Mouse (Mus musculus): ENCODE results near the gene Hist1h2bf. TPM values are rescaled to one million over a fixed set of nuclear protein-coding genes. Genes with fewer than 3 reads are reported as not detected.

The Hist1h2bf gene
- polyA plus RNA-seq, 1 experiment from 2014 or later, result 3.2 TPM

GRCm38 (mm10) chr13:23620056-23620732 is 46.2 kb upstream of the Hist1h2bf start:
- Histone ChIP-seq H3K9ac (ENCODE audit: low read length) (peak overlapping the region; percentile 59), H3K36me3 (ENCODE audit: control insufficient read depth, insufficient read depth, low read length) (no peaks in the 10 kb centered on the region), H3K9me3 (ENCODE audit: control insufficient read depth, low read length) (no peaks in the 10 kb centered on the region), H3K27ac (replicated peaks) (peak overlapping the region; percentile 92), H3K4me3 (ENCODE audit: low read depth, low read length) (peak overlapping the region; percentile 59), H3K4me2 (replicated peaks; ENCODE audit: low read depth) (peak overlapping the region; percentile 67), H3K4me1 (replicated peaks; ENCODE audit: control insufficient read depth, insufficient read depth) (no peaks in the 10 kb centered on the region), H3K27me3 (ENCODE audit: control insufficient read depth, insufficient read depth, low read length) (no peaks in the 10 kb centered on the region)
- DNase-seq (ENCODE audit: low spot score), result no peak
- WGBS, result 44% methylated on average over 12 of the region's 12 CpGs
- no peak for ATAC-seq (ENCODE audit: low FRiP score, low TSS enrichment)
- no peak for TF ChIP-seq EP300 (optimal IDR thresholded peaks at IDR 0.05)
- TF ChIP-seq CTCF (IDR thresholded peaks at IDR 0.05; ENCODE audit: low read depth), result no peak

- no peaks in the 10 kb centered on the region for H3K36me3 ChIP-seq (ENCODE audit: control insufficient read depth, insufficient read depth, low read length)
- ATAC-seq (ENCODE audit: low FRiP score, low TSS enrichment), result no peak
- no peaks in the 10 kb centered on the region for H3K9me3 ChIP-seq (ENCODE audit: control insufficient read depth, low read length)
- no peaks in the 10 kb centered on the region for H3K27me3 ChIP-seq (ENCODE audit: control insufficient read depth, insufficient read depth, low read length)
- H3K4me3 ChIP-seq (ENCODE audit: low read depth, low read length), result no peak overlapping the region
- H3K4me2 ChIP-seq (replicated peaks; ENCODE audit: low read depth), result no peak overlapping the region
- H3K4me1 ChIP-seq (replicated peaks; ENCODE audit: control insufficient read depth, insufficient read depth), result no peaks in the 10 kb centered on the region
- no peak overlapping the region for H3K9ac ChIP-seq (ENCODE audit: low read length)
- no peak overlapping the region for H3K27ac ChIP-seq (replicated peaks)
- WGBS, result 89% methylated on average over 3 of the region's 3 CpGs
- no peak for TF ChIP-seq EP300 (optimal IDR thresholded peaks at IDR 0.05)
- no peak for TF ChIP-seq CTCF (IDR thresholded peaks at IDR 0.05; ENCODE audit: low read depth)
- DNase-seq (ENCODE audit: low spot score), result no peak
These were observed 37.6 kb upstream of the Hist1h2bf start for GRCm38 (mm10) chr13:23611638-23612037.

- Histone ChIP-seq H3K36me3 (ENCODE audit: control insufficient read depth, insufficient read depth, low read length) (no peaks in the 10 kb centered on the region), H3K27me3 (ENCODE audit: control insufficient read depth, insufficient read depth, low read length) (no peaks in the 10 kb centered on the region), H3K9ac (ENCODE audit: low read length) (no peak overlapping the region), H3K4me2 (replicated peaks; ENCODE audit: low read depth) (no peak overlapping the region), H3K4me3 (ENCODE audit: low read depth, low read length) (no peak overlapping the region), H3K9me3 (ENCODE audit: control insufficient read depth, low read length) (no peaks in the 10 kb centered on the region), H3K4me1 (replicated peaks; ENCODE audit: control insufficient read depth, insufficient read depth) (no peaks in the 10 kb centered on the region), H3K27ac (replicated peaks) (no peak overlapping the region)
- ATAC-seq (ENCODE audit: low FRiP score, low TSS enrichment) (no peak), DNase-seq (ENCODE audit: low spot score) (no peak)
- TF ChIP-seq EP300 (optimal IDR thresholded peaks at IDR 0.05), result no peak
- no peak for TF ChIP-seq CTCF (IDR thresholded peaks at IDR 0.05; ENCODE audit: low read depth)
- WGBS, result 69% methylated on average over 2 of the region's 2 CpGs
These were observed 36.4 kb upstream of the Hist1h2bf start for GRCm38 (mm10) chr13:23610393-23610792.

- no peak overlapping the region for H3K9ac ChIP-seq (ENCODE audit: low read length)
- no peaks in the 10 kb centered on the region for H3K27me3 ChIP-seq (ENCODE audit: control insufficient read depth, insufficient read depth, low read length)
- no peak overlapping the region for H3K4me3 ChIP-seq (ENCODE audit: low read depth, low read length)
- DNase-seq (ENCODE audit: low spot score) (no peak), ATAC-seq (ENCODE audit: low FRiP score, low TSS enrichment) (no peak)
- no peak overlapping the region for H3K4me2 ChIP-seq (replicated peaks; ENCODE audit: low read depth)
- H3K9me3 ChIP-seq (ENCODE audit: control insufficient read depth, low read length), result no peaks in the 10 kb centered on the region
- no peaks in the 10 kb centered on the region for H3K36me3 ChIP-seq (ENCODE audit: control insufficient read depth, insufficient read depth, low read length)
- no peaks in the 10 kb centered on the region for H3K4me1 ChIP-seq (replicated peaks; ENCODE audit: control insufficient read depth, insufficient read depth)
- no peak for TF ChIP-seq EP300 (optimal IDR thresholded peaks at IDR 0.05)
- TF ChIP-seq CTCF (IDR thresholded peaks at IDR 0.05; ENCODE audit: low read depth), result no peak
- H3K27ac ChIP-seq (replicated peaks), result no peak overlapping the region
These were observed 35.8 kb upstream of the Hist1h2bf start for GRCm38 (mm10) chr13:23609844-23610243.

- no peaks in the 10 kb centered on the region for H3K27me3 ChIP-seq (ENCODE audit: control insufficient read depth, insufficient read depth, low read length)
- H3K27ac ChIP-seq (replicated peaks), result no peak overlapping the region
- H3K36me3 ChIP-seq (ENCODE audit: control insufficient read depth, insufficient read depth, low read length), result no peaks in the 10 kb centered on the region
- ATAC-seq (ENCODE audit: low FRiP score, low TSS enrichment) (no peak), DNase-seq (ENCODE audit: low spot score) (no peak)
- 77% methylated on average over 4 of the region's 4 CpGs for WGBS
- TF ChIP-seq CTCF (IDR thresholded peaks at IDR 0.05; ENCODE audit: low read depth) (no peak), EP300 (optimal IDR thresholded peaks at IDR 0.05) (no peak)
- no peak overlapping the region for H3K4me3 ChIP-seq (ENCODE audit: low read depth, low read length)
- no peak overlapping the region for H3K9ac ChIP-seq (ENCODE audit: low read length)
- no peaks in the 10 kb centered on the region for H3K9me3 ChIP-seq (ENCODE audit: control insufficient read depth, low read length)
- no peak overlapping the region for H3K4me2 ChIP-seq (replicated peaks; ENCODE audit: low read depth)
- no peaks in the 10 kb centered on the region for H3K4me1 ChIP-seq (replicated peaks; ENCODE audit: control insufficient read depth, insufficient read depth)
These were observed 35.2 kb upstream of the Hist1h2bf start for GRCm38 (mm10) chr13:23609209-23609608.

DNA sequence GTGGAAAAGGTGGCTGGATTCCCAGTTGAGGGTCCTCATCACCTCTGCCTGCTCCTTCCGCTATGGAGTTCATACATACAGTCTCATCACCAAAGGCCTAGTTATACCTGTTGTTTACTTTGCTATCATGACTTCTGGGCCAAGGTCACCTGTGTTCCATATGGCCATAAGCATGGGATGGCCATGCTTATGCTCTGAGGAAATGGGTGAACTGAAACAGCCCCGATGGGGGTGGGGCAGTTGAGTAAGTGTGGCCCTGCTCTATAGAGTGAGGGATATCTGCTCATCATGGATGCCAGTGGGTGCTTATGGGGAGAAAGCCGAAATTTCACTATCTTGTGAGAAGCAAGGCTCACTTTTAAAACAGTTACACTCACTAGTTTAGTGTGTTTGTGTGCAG is 31.1 kb upstream of the Hist1h2bf start:
- DNase-seq (ENCODE audit: low spot score) (no peak), ATAC-seq (ENCODE audit: low FRiP score, low TSS enrichment) (no peak)
- Histone ChIP-seq H3K36me3 (ENCODE audit: control insufficient read depth, insufficient read depth, low read length) (no peaks in the 10 kb centered on the region), H3K9me3 (ENCODE audit: control insufficient read depth, low read length) (no peaks in the 10 kb centered on the region), H3K9ac (ENCODE audit: low read length) (no peak overlapping the region), H3K4me3 (ENCODE audit: low read depth, low read length) (no peak overlapping the region), H3K27ac (replicated peaks) (no peak overlapping the region), H3K27me3 (ENCODE audit: control insufficient read depth, insufficient read depth, low read length) (no peaks in the 10 kb centered on the region), H3K4me1 (replicated peaks; ENCODE audit: control insufficient read depth, insufficient read depth) (no peaks in the 10 kb centered on the region), H3K4me2 (replicated peaks; ENCODE audit: low read depth) (no peak overlapping the region)
- WGBS, result 85% methylated on average over 3 of the region's 3 CpGs
- no peak for TF ChIP-seq EP300 (optimal IDR thresholded peaks at IDR 0.05)
- no peak for TF ChIP-seq CTCF (IDR thresholded peaks at IDR 0.05; ENCODE audit: low read depth)
